Mouse (Mus musculus): ENCODE results near the gene Prkg1. TPM values are rescaled to one million over a fixed set of nuclear protein-coding genes. Genes with fewer than 3 reads are reported as not detected.

The Prkg1 gene
- total and polyA plus RNA-seq, 3 experiments: not detected

DNA sequence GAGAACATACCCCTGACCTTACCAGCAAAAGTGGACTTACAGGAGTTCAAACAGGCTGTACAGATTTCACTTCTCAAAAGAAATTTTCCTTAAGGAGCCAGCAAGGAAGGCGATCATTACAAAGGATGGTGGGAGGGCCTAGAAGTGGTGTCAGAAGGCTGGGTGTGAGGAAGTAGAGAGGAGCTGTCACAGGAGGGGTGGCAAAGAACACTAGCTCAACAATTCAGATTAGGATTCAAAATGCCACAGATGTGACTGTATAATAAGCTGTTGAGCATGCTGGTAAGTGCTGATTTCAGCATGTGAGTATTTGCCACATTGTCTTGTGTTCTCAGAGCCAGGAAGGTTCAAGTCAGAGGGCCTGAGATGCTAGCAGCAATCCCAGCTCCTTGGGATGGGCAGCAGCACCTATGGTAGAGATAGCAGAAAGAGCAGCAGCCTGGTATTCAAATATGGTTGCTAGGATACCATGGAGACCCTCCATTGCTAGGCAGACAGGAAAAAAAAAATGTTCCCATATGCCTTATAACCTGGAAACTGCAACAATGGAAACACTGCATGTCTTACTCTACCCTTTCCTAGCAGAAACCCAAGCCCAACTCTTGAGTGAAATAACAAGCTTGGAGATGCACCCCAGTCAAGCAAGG, 106.0 kb downstream of the Prkg1 start:
- TF ChIP-seq ZC3H11A (IDR thresholded peaks at IDR 0.05; ENCODE audit: low read depth, low read length) (no peak), MAX (IDR thresholded peaks at IDR 0.05; ENCODE audit: low read length) (no peak), SMC3 (IDR thresholded peaks at IDR 0.05; ENCODE audit: low read depth, low read length) (no peak), NRF1 (IDR thresholded peaks at IDR 0.05; ENCODE audit: insufficient read depth, low read depth, low read length, poor library complexity, severe bottlenecking) (no peak), UBTF (IDR thresholded peaks at IDR 0.05; ENCODE audit: borderline replicate concordance, insufficient read depth, low read depth, low read length) (no peak), MAFK (IDR thresholded peaks at IDR 0.05; ENCODE audit: borderline replicate concordance, low read depth, low read length) (no peak), ZKSCAN1 (IDR thresholded peaks at IDR 0.05; ENCODE audit: low read depth, low read length) (no peak), POLR2A (IDR thresholded peaks at IDR 0.05; ENCODE audit: control insufficient read depth in 1 of 2, insufficient read depth in 1 of 2, low read depth in 1 of 2, low read length in 2 of 2, poor library complexity in 1 of 2) (no peak), GABPA (IDR thresholded peaks at IDR 0.05; ENCODE audit: low read depth, low read length) (no peak), EP300 (IDR thresholded peaks at IDR 0.05; ENCODE audit: low read depth in 1 of 2, low read length in 2 of 2) (no peak), TBP (IDR thresholded peaks at IDR 0.05; ENCODE audit: low read depth, low read length) (no peak), MAZ (IDR thresholded peaks at IDR 0.05; ENCODE audit: low read depth, low read length) (no peak)
- no peak overlapping the region for H3K4me3 ChIP-seq (ENCODE audit: control insufficient read depth in 1 of 2, insufficient read depth in 1 of 2, low read depth in 2 of 2, low read length in 2 of 2)
- H3K4me1 ChIP-seq (ENCODE audit: control insufficient read depth in 1 of 2, insufficient read depth in 2 of 2, low read length in 2 of 2): no peaks in the 10 kb centered on the region

DNA sequence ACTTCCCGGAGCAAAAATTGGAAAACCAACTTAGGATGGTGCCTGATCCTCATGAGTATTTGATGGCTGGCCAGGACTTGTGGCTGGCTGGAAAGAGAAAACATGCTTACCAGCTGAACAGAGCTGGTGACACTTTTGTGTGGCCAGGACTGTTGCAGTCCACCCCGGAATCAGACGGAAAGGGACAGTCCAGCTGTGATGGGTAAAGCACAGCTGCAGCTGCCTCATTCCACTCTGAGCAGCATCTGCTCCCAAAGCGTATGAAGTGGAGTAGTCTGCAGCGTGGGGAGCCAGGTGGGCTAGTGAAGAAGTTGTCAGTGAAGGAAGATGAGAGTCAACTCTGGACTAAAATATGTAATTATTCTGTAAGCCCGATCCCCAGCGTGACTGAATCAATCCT, 108.6 kb downstream of the Prkg1 start:
- Histone ChIP-seq H3K79me2 (ENCODE audit: control insufficient read depth, insufficient read depth, low read length, poor library complexity) (no peaks in the 10 kb centered on the region), H3K4me1 (ENCODE audit: control insufficient read depth in 1 of 2, insufficient read depth in 2 of 2, low read length in 2 of 2) (no peaks in the 10 kb centered on the region), H3K27me3 (ENCODE audit: control insufficient read depth in 1 of 2, insufficient read depth in 2 of 2, low read length in 2 of 2) (no peaks in the 10 kb centered on the region), H3K9me3 (replicated peaks; ENCODE audit: insufficient read depth, low read length) (no peaks in the 10 kb centered on the region), H3K9ac (ENCODE audit: control insufficient read depth, low read depth, low read length, poor library complexity, severe bottlenecking) (no peak overlapping the region), H3K36me3 (ENCODE audit: control insufficient read depth in 1 of 2, insufficient read depth in 2 of 2, low read length in 2 of 2) (no peaks in the 10 kb centered on the region), H3K27ac (ENCODE audit: control insufficient read depth, low read depth, low read length) (no peak overlapping the region), H3K4me3 (ENCODE audit: control insufficient read depth in 1 of 2, insufficient read depth in 1 of 2, low read depth in 2 of 2, low read length in 2 of 2) (no peak overlapping the region)
- no peak for TF ChIP-seq POLR2A (IDR thresholded peaks at IDR 0.05; ENCODE audit: control insufficient read depth in 1 of 2, insufficient read depth in 1 of 2, low read depth in 1 of 2, low read length in 2 of 2, poor library complexity in 1 of 2)
- TF ChIP-seq ZKSCAN1 (IDR thresholded peaks at IDR 0.05; ENCODE audit: low read depth, low read length): no peak
- TF ChIP-seq POLR2AphosphoS5 (IDR thresholded peaks at IDR 0.05; ENCODE audit: borderline replicate concordance, low read depth, low read length): no peak
- TF ChIP-seq JUND (IDR thresholded peaks at IDR 0.05; ENCODE audit: low read depth, low read length): no peak
- no peak for TF ChIP-seq SMC3 (IDR thresholded peaks at IDR 0.05; ENCODE audit: low read depth, low read length)
- no peak for TF ChIP-seq MEF2A (IDR thresholded peaks at IDR 0.05; ENCODE audit: extremely low read depth, insufficient replicate concordance, low read depth, low read length, poor library complexity, severe bottlenecking)
- no peak for TF ChIP-seq NELFE (IDR thresholded peaks at IDR 0.05; ENCODE audit: low read depth, low read length)
- no peak for TF ChIP-seq CTCF (IDR thresholded peaks at IDR 0.05 in 2 of 3, conservative IDR thresholded peaks at IDR 0.05 in 1 of 3; ENCODE audit: control insufficient read depth in 1 of 3, insufficient read depth in 1 of 3, low read depth in 2 of 3, low read length in 3 of 3, poor library complexity in 1 of 3, severe bottlenecking in 1 of 3)
- TF ChIP-seq KAT2A (conservative IDR thresholded peaks at IDR 0.05; ENCODE audit: low read depth, low read length): no peak
- TF ChIP-seq ZC3H11A (IDR thresholded peaks at IDR 0.05; ENCODE audit: low read depth, low read length): no peak
- TF ChIP-seq HCFC1 (IDR thresholded peaks at IDR 0.05; ENCODE audit: low read depth, low read length): no peak
- TF ChIP-seq EP300 (IDR thresholded peaks at IDR 0.05; ENCODE audit: low read depth in 1 of 2, low read length in 2 of 2): no peak
- no peak for TF ChIP-seq MXI1 (IDR thresholded peaks at IDR 0.05; ENCODE audit: low read depth, low read length)
- TF ChIP-seq ETS1 (IDR thresholded peaks at IDR 0.05; ENCODE audit: low read depth, low read length): no peak
- no peak for TF ChIP-seq USF1 (IDR thresholded peaks at IDR 0.05; ENCODE audit: low read depth, low read length)
- no peak for TF ChIP-seq CHD1 (IDR thresholded peaks at IDR 0.05; ENCODE audit: low read depth, low read length)
- no peak for TF ChIP-seq TBP (IDR thresholded peaks at IDR 0.05; ENCODE audit: low read depth, low read length)
- DNase-seq (ENCODE audit: low read depth, low spot score): no peak

More for the DNA sequence above, 106.0 kb downstream of the Prkg1 start:
- Histone ChIP-seq H3K9ac (ENCODE audit: control insufficient read depth, low read depth, low read length, poor library complexity, severe bottlenecking) (no peak overlapping the region), H3K9me3 (replicated peaks; ENCODE audit: insufficient read depth, low read length) (no peaks in the 10 kb centered on the region), H3K27me3 (ENCODE audit: control insufficient read depth in 1 of 2, insufficient read depth in 2 of 2, low read length in 2 of 2) (no peaks in the 10 kb centered on the region), H3K79me2 (ENCODE audit: control insufficient read depth, insufficient read depth, low read length, poor library complexity) (no peaks in the 10 kb centered on the region), H3K36me3 (ENCODE audit: control insufficient read depth in 1 of 2, insufficient read depth in 2 of 2, low read length in 2 of 2) (no peaks in the 10 kb centered on the region), H3K27ac (ENCODE audit: control insufficient read depth, low read depth, low read length) (no peak overlapping the region)
- no peak for DNase-seq (ENCODE audit: low read depth, low spot score)

Measured in MEL (cell line).